Comparison of ENCODE assay signal across 12 mouse cellular contexts in genomic region chr1:179196422-179196821, GRCm38 (mm10).
DNase-seq lines count a peak whose midpoint lies in the region; TF ChIP-seq lines count a peak whose summit lies in the region.
"Had no signal": no experiment of that assay in that cellular context is flagged by ENCODE, and none has a peak within 500 bp of the region (broad histone marks: within the 10 kb centered on the region; RNA-seq: fewer than 3 reads in every experiment).

No protein-coding gene starts in this region.

- H3K36me3 ChIP-seq in kidney, adult 2 months (ENCODE audit: control insufficient read depth, insufficient read depth, low read length) = no peaks in the 10 kb centered on the region
- H3K36me3 ChIP-seq in thymus, adult 2 months (ENCODE audit: control insufficient read depth, insufficient read depth, low read length) = no peaks in the 10 kb centered on the region
- H3K36me3 ChIP-seq: heart, embryonic 10.5 days; neural tube, embryonic 12.5 days had no signal

- TF ChIP-seq CTCF in kidney, adult 2 months (conservative IDR thresholded peaks at IDR 0.05; ENCODE audit: insufficient read depth, insufficient read length, low read depth, low read length) = peak; percentile 36; the same call in 1 of the 2 replicates
- TF ChIP-seq CTCF in thymus, adult 2 months (IDR thresholded peaks at IDR 0.05; ENCODE audit: borderline replicate concordance, control insufficient read depth, extremely low read depth, insufficient read depth, low read length, poor library complexity) = no peak

- peak; percentile 20 for DNase-seq in kidney, adult 2 months
- no peak for DNase-seq in kidney, adult 11 months
- peak; percentile 39 for DNase-seq in thymus, adult 2 months
- DNase-seq in thymus, adult 18-20 months = no peak
- DNase-seq in kidney, postnatal 4 days = peak; percentile 43
- peak; percentile 46 for DNase-seq in thymus, postnatal 4 days
- no peak for DNase-seq in layer of hippocampus, adult 18-20 months (ENCODE audit: low spot score in 2 of 2)
- DNase-seq in spleen, adult 12 weeks (ENCODE audit: low spot score) = no peak
- DNase-seq: adrenal gland, postnatal 25 days; heart, postnatal 4 days had no signal

- no peak overlapping the region for H3K27ac ChIP-seq in kidney, adult 2 months (ENCODE audit: insufficient read depth, low read depth, low read length)
- H3K27ac ChIP-seq in thymus, adult 2 months (ENCODE audit: control insufficient read depth, insufficient read depth, low read length) = no peak overlapping the region
- H3K27ac ChIP-seq: neural tube, embryonic 12.5 days had no signal

- no peaks in the 10 kb centered on the region; the same call in 1 of the 2 replicates for H3K4me1 ChIP-seq in kidney, adult 2 months (ENCODE audit: control insufficient read depth, insufficient read depth, low read length)
- no peaks in the 10 kb centered on the region for H3K4me1 ChIP-seq in thymus, adult 2 months (replicated peaks; ENCODE audit: control insufficient read depth, insufficient read depth, low read length)

- TF ChIP-seq POLR2A in kidney, adult 2 months (IDR thresholded peaks at IDR 0.05; ENCODE audit: low read depth, low read length) = no peak
- TF ChIP-seq POLR2A in thymus, adult 2 months (IDR thresholded peaks at IDR 0.05; ENCODE audit: control insufficient read depth, extremely low read depth, insufficient read depth, low read length, poor library complexity) = no peak

- H3K4me3 ChIP-seq in kidney, adult 2 months (ENCODE audit: insufficient read depth, low read depth, low read length) = no peak overlapping the region
- H3K4me3 ChIP-seq in thymus, adult 2 months (ENCODE audit: control insufficient read depth, insufficient read depth, low read length) = no peak overlapping the region
- H3K4me3 ChIP-seq: heart, embryonic 10.5 days; neural tube, embryonic 12.5 days had no signal

- H3K27me3 ChIP-seq in kidney, adult 2 months (replicated peaks; ENCODE audit: control insufficient read depth, insufficient read depth, low read length) = no peaks in the 10 kb centered on the region
- H3K27me3 ChIP-seq in thymus, adult 2 months (ENCODE audit: control insufficient read depth, insufficient read depth, low read length) = no peaks in the 10 kb centered on the region
- H3K27me3 ChIP-seq: neural tube, embryonic 12.5 days had no signal

Comparison
In these comparisons a context has a peak if more than half of its experiments do, and no peak if none do; other contexts are left out.
1. DNase-seq: peak in kidney, adult 2 months (single experiment), thymus, adult 2 months (single experiment), kidney, postnatal 4 days (2 of 2) and thymus, postnatal 4 days (single experiment); none in kidney, adult 11 months (single experiment), thymus, adult 18-20 months (0 of 2), layer of hippocampus, adult 18-20 months (0 of 2) and spleen, adult 12 weeks (single experiment).